Mouse (Mus musculus) kidney, postnatal 0 days (tissue): ENCODE data around the gene Catip. TPM values are rescaled to one million over a fixed set of nuclear protein-coding genes. Genes with fewer than 3 reads are reported as not detected.
A peak's percentile ranks its signal among the peaks of the same experiment; 100 is the strongest.

Experiments used
- ATAC-seq: fragments of 200-750 bp; cut with Nextera tagmentation; replicated peaks from 2 replicates; pipeline ENCODE4 v1.8.0; 2017; ENCODE audit warnings: low read depth, moderate number of reproducible peaks, moderate TSS enrichment, moderate library complexity; ENCODE audit not compliant: low FRiP score
- DNase-seq: peaks from one replicate; pipeline ENCODE4 v3.0.0-alpha.2; 2016; ENCODE audit warnings: low spot score
- H3K27ac ChIP-seq: fragments of 300-500 bp; sonication (generic); 2 replicates; pipeline ENCODE4 v1.5.1; 2014; ENCODE audit warnings: mild to moderate bottlenecking
- H3K27me3 ChIP-seq: fragments of 300-500 bp; sonication (generic); 2 replicates; pipeline ENCODE4 v1.6.1; 2014; ENCODE audit warnings: low read length, mixed read lengths; ENCODE audit not compliant: insufficient read depth
- H3K36me3 ChIP-seq: fragments of 300-500 bp; sonication (generic); 2 replicates; pipeline ENCODE4 v1.6.1; 2014; ENCODE audit warnings: low read length, mixed read lengths; ENCODE audit not compliant: insufficient read depth
- H3K4me1 ChIP-seq: fragments of 300-500 bp; sonication (generic); replicated peaks from 2 replicates; pipeline ENCODE4 v1.6.1; 2014; ENCODE audit warnings: antibody characterized with exemption, low read length, mixed read lengths; ENCODE audit not compliant: insufficient read depth
- H3K4me2 ChIP-seq: fragments of 300-500 bp; sonication (generic); 2 replicates; pipeline ENCODE4 v1.6.1; 2014; ENCODE audit warnings: mild to moderate bottlenecking, low read length, moderate library complexity, mixed read lengths
- H3K4me3 ChIP-seq: fragments of 300-500 bp; sonication (generic); replicated peaks from 2 replicates; pipeline ENCODE4 v1.5.1; 2014; ENCODE audit warnings: low read depth, low read length
- H3K9ac ChIP-seq: fragments of 300-500 bp; sonication (generic); 2 replicates; pipeline ENCODE4 v1.6.1; 2014; ENCODE audit warnings: low read depth, low read length
- H3K9me3 ChIP-seq: fragments of 300-500 bp; sonication (generic); replicated peaks from 2 replicates; pipeline ENCODE4 v1.6.1; 2016; ENCODE audit warnings: low read length, inconsistent platforms, mixed read lengths
- CTCF ChIP-seq: IDR thresholded peaks from 2 replicates; pipeline ENCODE4 v1.5.1; 2016; ENCODE audit warnings: antibody characterized with exemption, low read depth, mild to moderate bottlenecking, moderate library complexity
- WGBS: fragments of 180-500 bp; shearing (Covaris S2); extraction: QIAGEN DNeasy Blood & Tissue Kit; methylation state at CpG from one replicate; pipeline ENCODE4 v1.1.7; 2014; 5-methylcytosine and 5-hydroxymethylcytosine counted together
- polyA plus RNA-seq: library from polyadenylated mRNA; unstranded; fragments of >200 nt; fragmentation: Nextera tagmentation; extraction: Ambion mirVana; gene quantifications from 2 replicates; pipeline ENCODE4 v1.2.1, GENCODE M21; 2015

The Catip gene
- 0.59 and 0.75 TPM in 2 replicates for polyA plus RNA-seq

DNA sequence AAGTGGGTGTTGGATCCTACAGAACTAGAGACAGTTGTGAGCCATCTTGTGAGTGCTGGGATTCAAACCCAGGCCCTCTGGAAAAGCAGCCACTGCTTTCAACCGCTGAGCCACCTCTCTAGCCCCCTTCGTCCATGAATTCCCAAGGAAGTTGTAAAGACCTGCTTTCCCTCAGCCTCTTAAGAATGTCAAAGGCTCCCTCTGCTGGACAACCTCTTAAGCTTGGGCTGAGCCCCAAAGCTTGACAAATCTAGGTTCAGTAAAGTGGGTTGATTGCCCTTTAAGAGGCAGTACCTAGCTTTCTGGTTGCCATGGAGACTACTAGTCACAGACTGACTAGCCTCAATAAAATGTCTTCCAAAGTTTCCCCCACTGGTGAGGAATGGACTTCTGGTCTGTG lies at the start of gene Catip:
Gene Catip (plus strand): TSS at position 297 of the 400 bp plus-strand sequence.
- Histone ChIP-seq H3K27ac (no peak within 1 kb of the TSS), H3K4me2 (no peak within 1 kb of the TSS; the same call in 1 of the 2 replicates), H3K4me3 (no peak within 1 kb of the TSS), H3K36me3 (no peaks in the 10 kb centered on the region), H3K9me3 (no peaks in the 10 kb centered on the region), H3K9ac (no peak within 1 kb of the TSS), H3K4me1 (no peaks in the 10 kb centered on the region), H3K27me3 (no peaks in the 10 kb centered on the region)
- TF ChIP-seq CTCF: peak; percentile 93
- WGBS: 0% methylated on average over 2 of the region's 2 CpGs
- ATAC-seq: peak; percentile 54; the same call in 1 of the 2 replicates
- DNase-seq: peak; percentile 97

DNA sequence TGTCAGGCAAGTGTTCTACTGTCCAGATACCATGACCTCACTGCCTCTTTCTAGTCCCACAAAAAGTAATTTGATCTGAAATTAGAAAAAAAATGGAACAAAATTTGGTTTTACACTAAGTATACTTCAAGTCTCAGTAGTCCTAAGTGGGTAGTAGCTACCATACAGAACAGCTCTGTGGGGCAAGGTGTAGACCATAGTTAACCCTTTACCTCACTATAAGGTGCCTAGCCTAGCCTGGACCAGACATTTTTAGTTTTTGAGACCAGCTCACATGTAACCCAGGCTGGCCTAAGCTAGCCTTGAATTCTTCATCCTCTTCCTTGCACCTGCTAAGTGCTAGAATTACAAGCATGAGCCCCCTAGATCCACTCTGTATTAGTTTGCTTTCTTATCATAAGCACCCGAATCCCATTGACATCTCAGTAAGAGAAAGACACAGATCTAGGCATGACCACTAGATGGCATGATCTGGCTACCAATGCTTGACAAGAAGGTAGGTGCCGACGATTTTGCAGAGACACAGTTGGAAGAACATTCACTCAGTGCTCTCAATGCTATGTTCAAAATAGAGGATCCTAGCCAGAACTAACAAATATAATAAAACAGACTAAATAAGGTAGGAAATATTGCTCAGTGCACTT lies 48.7 kb upstream of the Catip start:
- TF ChIP-seq CTCF: peak; percentile 95
- ATAC-seq: no peak
- H3K27me3 ChIP-seq: no peaks in the 10 kb centered on the region
- no peaks in the 10 kb centered on the region for H3K36me3 ChIP-seq
- H3K4me3 ChIP-seq: no peak overlapping the region
- WGBS: 2% methylated on average over 3 of the region's 3 CpGs
- no peaks in the 10 kb centered on the region for H3K9me3 ChIP-seq
- H3K4me1 ChIP-seq: no peaks in the 10 kb centered on the region
- peak; percentile 95 for DNase-seq
- no peak overlapping the region for H3K9ac ChIP-seq
- no peak overlapping the region for H3K4me2 ChIP-seq
- H3K27ac ChIP-seq: no peak overlapping the region

DNA sequence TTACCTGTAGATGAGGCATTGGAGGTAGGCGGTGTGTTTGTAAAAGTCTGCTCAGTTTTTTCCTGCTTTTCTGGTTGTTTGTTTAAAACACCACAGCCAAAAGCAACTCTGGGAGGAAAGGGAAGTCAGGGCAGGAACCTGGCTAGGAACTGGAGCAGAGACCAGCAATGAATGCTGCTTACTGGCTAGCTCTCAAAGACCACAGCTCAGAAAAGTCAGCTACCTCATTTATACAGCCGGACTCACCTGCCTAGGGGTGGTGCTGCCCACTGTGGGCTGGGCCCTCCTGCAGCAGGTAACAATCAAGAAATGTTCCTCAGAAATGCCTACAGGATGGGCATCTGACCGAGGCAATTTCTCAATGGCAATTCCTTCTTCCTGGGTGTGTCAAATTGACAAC lies 47.1 kb upstream of the Catip start:
- H3K4me3 ChIP-seq: no peak overlapping the region
- H3K9me3 ChIP-seq: no peaks in the 10 kb centered on the region
- TF ChIP-seq CTCF: no peak
- H3K36me3 ChIP-seq: no peaks in the 10 kb centered on the region
- DNase-seq: no peak
- ATAC-seq: no peak
- H3K4me1 ChIP-seq: no peaks in the 10 kb centered on the region
- no peak overlapping the region for H3K4me2 ChIP-seq
- no peaks in the 10 kb centered on the region for H3K27me3 ChIP-seq
- no peak overlapping the region for H3K9ac ChIP-seq
- WGBS: 84% methylated on average over 3 of the region's 3 CpGs
- H3K27ac ChIP-seq: no peak overlapping the region

DNA sequence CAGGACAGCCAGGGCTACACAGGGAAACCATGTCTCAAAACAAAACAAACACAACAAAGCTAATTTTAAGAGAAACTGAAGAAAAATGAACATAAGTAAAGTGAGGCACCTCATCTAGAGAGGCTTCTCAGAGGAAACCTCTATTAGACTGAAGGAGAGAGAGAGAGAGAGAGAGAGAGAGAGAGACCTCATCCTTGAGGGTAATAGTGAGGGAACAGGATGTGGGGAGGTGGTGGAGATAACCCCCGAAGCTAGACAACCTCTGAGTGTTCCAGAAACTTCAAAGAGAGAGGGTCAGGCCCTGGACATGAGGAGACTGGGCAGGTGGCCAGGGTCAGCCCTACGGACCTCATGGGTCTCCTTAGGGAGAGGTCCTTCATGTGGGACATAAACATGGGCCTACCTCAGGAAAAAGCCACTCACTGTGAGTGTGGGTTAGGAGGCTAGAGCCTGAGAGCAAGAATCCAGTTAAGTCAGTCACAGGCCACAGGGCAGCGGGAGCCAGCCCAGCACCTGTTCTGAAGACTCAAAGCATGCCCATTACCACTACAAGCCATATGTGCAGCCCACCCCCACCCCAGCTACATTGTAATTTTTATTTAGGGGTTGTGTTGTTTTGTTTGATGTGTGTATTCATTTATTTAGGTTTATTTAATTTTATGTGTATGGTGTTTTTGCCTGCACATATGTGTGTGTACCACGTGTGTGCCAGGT lies 45.6 kb upstream of the Catip start:
- Histone ChIP-seq H3K4me3 (no peak overlapping the region), H3K4me1 (no peaks in the 10 kb centered on the region), H3K27ac (no peak overlapping the region), H3K4me2 (no peak overlapping the region), H3K27me3 (no peaks in the 10 kb centered on the region), H3K36me3 (no peaks in the 10 kb centered on the region), H3K9me3 (no peaks in the 10 kb centered on the region), H3K9ac (no peak overlapping the region)
- no peak for ATAC-seq
- TF ChIP-seq CTCF: no peak
- DNase-seq: no peak
- WGBS: 68% methylated on average over 4 of the region's 4 CpGs

DNA sequence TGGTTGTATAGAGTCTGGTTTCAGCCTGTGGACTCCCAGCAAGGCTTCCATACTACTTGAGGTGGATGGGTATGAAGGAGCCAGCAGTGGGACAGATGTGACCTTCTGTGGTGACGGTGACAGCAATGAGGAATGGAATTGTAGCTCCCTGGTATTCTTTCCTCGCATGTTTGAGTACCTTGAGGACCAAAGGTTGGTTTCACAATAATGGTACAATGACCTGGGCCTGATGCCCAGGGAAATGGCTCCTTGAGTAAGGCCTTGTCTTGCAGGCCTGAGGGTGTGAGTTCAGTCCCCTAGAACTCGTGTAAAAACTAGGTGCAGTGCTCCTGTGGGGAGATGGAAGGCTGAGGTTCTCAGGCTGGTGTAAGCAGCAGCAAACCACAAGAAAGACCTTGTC lies 43.2 kb upstream of the Catip start:
- no peak for ATAC-seq
- DNase-seq: no peak
- Histone ChIP-seq H3K9me3 (no peaks in the 10 kb centered on the region), H3K4me2 (no peak overlapping the region), H3K9ac (no peak overlapping the region), H3K36me3 (no peaks in the 10 kb centered on the region), H3K27me3 (no peaks in the 10 kb centered on the region), H3K4me3 (no peak overlapping the region), H3K27ac (no peak overlapping the region), H3K4me1 (no peaks in the 10 kb centered on the region)
- no peak for TF ChIP-seq CTCF
- WGBS: 88% methylated on average over 3 of the region's 3 CpGs

DNA sequence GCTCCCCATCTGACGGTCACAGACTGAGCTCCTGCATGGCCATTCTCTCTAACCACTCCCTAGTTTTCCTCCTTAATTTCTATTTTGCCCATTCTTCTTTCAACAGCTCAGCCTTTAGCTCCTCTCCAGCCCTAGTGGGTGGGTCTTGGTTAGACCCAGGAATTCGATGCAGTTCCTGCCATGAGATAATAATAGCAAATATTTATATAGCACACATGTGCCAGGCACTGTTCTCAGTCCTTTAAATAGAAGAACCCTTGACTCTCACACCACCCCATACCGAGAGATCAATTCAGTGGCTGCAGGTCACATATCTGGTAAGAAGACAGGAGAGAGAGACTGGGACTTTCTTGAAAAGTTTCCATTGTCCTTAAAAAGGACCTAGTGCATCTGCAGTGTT lies 40.5 kb upstream of the Catip start:
- Histone ChIP-seq H3K4me2 (no peak overlapping the region), H3K4me1 (no peaks in the 10 kb centered on the region), H3K9me3 (no peaks in the 10 kb centered on the region), H3K9ac (no peak overlapping the region), H3K27me3 (no peaks in the 10 kb centered on the region), H3K27ac (no peak overlapping the region), H3K36me3 (no peaks in the 10 kb centered on the region), H3K4me3 (no peak overlapping the region)
- ATAC-seq (no peak), DNase-seq (no peak)
- WGBS: 78% methylated on average over 3 of the region's 3 CpGs
- no peak for TF ChIP-seq CTCF
